Mouse (Mus musculus) thymus, adult 2 months (tissue): Measurements from ENCODE around the gene Clrn2.

ENCODE experiments used
- CTCF ChIP-seq: fragments of 200-500 bp; IDR thresholded peaks from 2 replicates; pipeline ENCODE4 v1.5.1; 2012; ENCODE audit warnings: mild to moderate bottlenecking, control low read depth, low read length, moderate library complexity, borderline replicate concordance; ENCODE audit not compliant: control insufficient read depth, poor library complexity, insufficient read depth; ENCODE audit errors: extremely low read depth
- POLR2A ChIP-seq: fragments of 200-500 bp; IDR thresholded peaks from 2 replicates; pipeline ENCODE4 v1.6.1; 2012; ENCODE audit warnings: mild to moderate bottlenecking, low read length, control low read depth, moderate library complexity; ENCODE audit not compliant: control insufficient read depth, poor library complexity, insufficient read depth; ENCODE audit errors: extremely low read depth

GRCm38 (mm10) chr5:45435967-45436950 is 17.3 kb upstream of the Clrn2 start:
- TF ChIP-seq CTCF (no peak), POLR2A (no peak)
